Mouse (Mus musculus) embryo, embryonic 10.5 days (tissue): ENCODE measurements around the gene Gadd45a.

ENCODE experiments used
- DNase-seq: peaks from one replicate; pipeline ENCODE4 v3.0.0-alpha.2; 2015; ENCODE audit warnings: low spot score

Gene Gadd45a

GRCm38 (mm10) chr6:67016520-67017111 lies 20.6 kb downstream of the Gadd45a start:
- DNase-seq = no peak

GRCm38 (mm10) chr6:67015739-67016519 lies 21.3 kb downstream of the Gadd45a start:
- DNase-seq = no peak

GRCm38 (mm10) chr6:67014679-67015075 lies 22.6 kb downstream of the Gadd45a start:
- DNase-seq = no peak

- no peak for DNase-seq
Observed at GRCm38 (mm10) chr6:67013949-67014678, 23.1 kb downstream of the Gadd45a start.

- DNase-seq = no peak
Observed at GRCm38 (mm10) chr6:67013293-67013948, 23.8 kb downstream of the Gadd45a start.

- DNase-seq = no peak
Observed at GRCm38 (mm10) chr6:67011217-67011518, 26.1 kb downstream of the Gadd45a start.

- no peak for DNase-seq
Observed at GRCm38 (mm10) chr6:67010370-67011216, 26.7 kb downstream of the Gadd45a start.

GRCm38 (mm10) chr6:67009888-67010287 lies 27.4 kb downstream of the Gadd45a start:
- DNase-seq = no peak

GRCm38 (mm10) chr6:66999800-67000199 lies 37.5 kb downstream of the Gadd45a start:
- no peak for DNase-seq

- no peak for DNase-seq
Observed at GRCm38 (mm10) chr6:66998645-66999044, 38.6 kb downstream of the Gadd45a start.

- no peak for DNase-seq
Observed at GRCm38 (mm10) chr6:66996257-66996656, 41.0 kb downstream of the Gadd45a start.

- no peak for DNase-seq
Observed at GRCm38 (mm10) chr6:66995825-66996224, 41.4 kb downstream of the Gadd45a start.

GRCm38 (mm10) chr6:66994981-66995380 lies 42.3 kb downstream of the Gadd45a start:
- DNase-seq = no peak

GRCm38 (mm10) chr6:66992786-66993185 lies 44.5 kb downstream of the Gadd45a start:
- DNase-seq = no peak

- no peak for DNase-seq
Observed at GRCm38 (mm10) chr6:66992232-66992631, 45.0 kb downstream of the Gadd45a start.

GRCm38 (mm10) chr6:66989518-66989917 lies 47.7 kb downstream of the Gadd45a start:
- no peak for DNase-seq

GRCm38 (mm10) chr6:66989037-66989436 lies 48.2 kb downstream of the Gadd45a start:
- DNase-seq = no peak

- no peak for DNase-seq
Observed at GRCm38 (mm10) chr6:66988363-66988762, 48.9 kb downstream of the Gadd45a start.

- no peak for DNase-seq
Observed at GRCm38 (mm10) chr6:66987643-66988042, 49.6 kb downstream of the Gadd45a start.

GRCm38 (mm10) chr6:66986063-66986462 lies 51.2 kb downstream of the Gadd45a start:
- no peak for DNase-seq

GRCm38 (mm10) chr6:66985500-66985899 lies 51.8 kb downstream of the Gadd45a start:
- no peak for DNase-seq
